Mouse (Mus musculus): ENCODE measurements around the gene Gmeb1.
"Not testable (repeated sequence)": the region's sequence is repeated elsewhere in the genome, so short reads cannot be mapped to it uniquely, and the experiment has no call there.

Gene Gmeb1

DNA sequence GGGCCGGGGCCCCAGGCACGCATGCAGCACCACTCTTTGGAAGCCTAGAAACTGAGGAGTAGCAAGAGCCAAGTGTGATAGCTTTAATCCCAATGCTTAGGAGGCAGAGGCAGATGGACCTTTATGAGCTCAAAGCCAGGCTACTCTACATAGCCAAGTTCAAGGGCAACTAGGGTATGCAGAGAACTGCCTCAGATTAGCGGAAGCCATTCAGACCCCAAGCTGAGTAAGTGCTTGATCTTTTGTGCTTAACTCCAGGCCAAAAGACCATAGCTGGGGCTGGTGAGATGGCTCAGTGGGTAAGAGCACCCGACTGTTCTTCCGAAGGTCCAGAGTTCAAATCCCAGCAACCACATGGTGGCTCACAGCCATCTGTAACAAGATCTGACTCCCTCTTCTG is 39.4 kb downstream of the Gmeb1 start:
- DNase-seq (ENCODE audit: low read depth) = not testable (repeated sequence)

- DNase-seq (ENCODE audit: low read depth) = not testable (repeated sequence)
Measured at GRCm38 (mm10) chr4:132218439-132218838, 43.0 kb downstream of the Gmeb1 start.

- no peak for DNase-seq (ENCODE audit: low read depth)
Measured at GRCm38 (mm10) chr4:132217781-132218180, 43.6 kb downstream of the Gmeb1 start.

DNA sequence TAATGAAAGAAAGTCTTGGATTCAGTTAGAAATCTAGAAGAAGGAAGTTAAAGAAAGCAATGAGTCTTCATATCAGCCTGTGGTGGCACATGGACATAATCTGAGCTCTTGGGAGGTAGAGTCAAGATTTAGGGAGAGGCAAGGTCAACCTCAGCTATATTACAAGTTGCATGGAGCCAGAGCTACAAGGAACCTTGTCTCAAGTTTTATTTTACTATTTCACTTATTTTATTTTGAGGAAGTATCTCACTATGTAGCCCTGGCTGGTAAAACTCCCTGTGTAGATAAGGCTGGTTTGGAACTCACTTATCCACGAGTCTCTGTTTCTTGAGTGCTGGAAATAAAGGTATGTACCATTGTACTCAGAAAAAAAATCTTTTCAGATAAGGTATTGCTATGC is 44.8 kb downstream of the Gmeb1 start:
- no peak for DNase-seq (ENCODE audit: low read depth)

- DNase-seq (ENCODE audit: low read depth) = peak; percentile 89
Measured at GRCm38 (mm10) chr4:132214847-132215246, 46.6 kb downstream of the Gmeb1 start.

DNA sequence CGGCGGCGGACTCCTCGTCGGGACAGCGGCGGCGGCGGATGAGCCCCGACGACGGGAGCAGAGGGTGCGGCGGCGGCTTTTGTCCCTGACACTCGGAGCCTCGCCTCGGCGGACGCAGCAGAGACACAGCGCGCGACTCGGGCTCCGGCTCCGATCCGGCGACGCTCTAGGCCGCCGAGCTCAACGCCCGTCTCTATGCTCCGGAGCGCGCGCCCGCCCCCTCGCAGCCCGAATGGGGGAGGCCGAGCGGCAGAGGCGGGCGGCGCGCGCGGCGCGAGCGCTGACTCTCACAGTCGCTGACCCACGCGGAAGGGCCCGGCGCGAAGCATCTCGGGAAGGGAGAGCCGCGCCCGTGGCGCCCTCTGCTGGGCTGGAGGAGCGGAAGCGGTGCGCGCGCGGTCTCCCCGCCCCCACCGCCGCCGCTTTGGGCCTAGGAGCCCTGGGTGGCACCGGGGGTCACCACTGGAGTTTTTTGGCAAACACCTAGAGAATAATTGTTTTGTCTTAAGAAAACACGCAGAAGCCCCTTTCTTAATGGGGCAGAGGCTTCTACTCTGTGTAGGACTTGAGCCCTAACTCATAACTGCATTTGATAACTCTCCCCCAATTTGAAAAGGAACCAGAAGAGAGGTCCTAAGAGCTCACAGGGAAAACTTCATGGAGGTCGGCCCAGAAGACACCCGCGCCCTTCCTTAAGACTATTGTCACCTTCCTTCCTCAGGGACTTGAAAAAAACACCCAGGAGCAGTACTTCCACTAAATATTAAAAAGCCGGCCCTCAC is 49.3 kb downstream of the Gmeb1 start, which contains the start of gene Ythdf2:
Gene Ythdf2, minus strand, starts transcription at position 351 of the 782 bp plus-strand sequence.
- DNase-seq (ENCODE audit: low read depth) = peak; percentile 94

DNA sequence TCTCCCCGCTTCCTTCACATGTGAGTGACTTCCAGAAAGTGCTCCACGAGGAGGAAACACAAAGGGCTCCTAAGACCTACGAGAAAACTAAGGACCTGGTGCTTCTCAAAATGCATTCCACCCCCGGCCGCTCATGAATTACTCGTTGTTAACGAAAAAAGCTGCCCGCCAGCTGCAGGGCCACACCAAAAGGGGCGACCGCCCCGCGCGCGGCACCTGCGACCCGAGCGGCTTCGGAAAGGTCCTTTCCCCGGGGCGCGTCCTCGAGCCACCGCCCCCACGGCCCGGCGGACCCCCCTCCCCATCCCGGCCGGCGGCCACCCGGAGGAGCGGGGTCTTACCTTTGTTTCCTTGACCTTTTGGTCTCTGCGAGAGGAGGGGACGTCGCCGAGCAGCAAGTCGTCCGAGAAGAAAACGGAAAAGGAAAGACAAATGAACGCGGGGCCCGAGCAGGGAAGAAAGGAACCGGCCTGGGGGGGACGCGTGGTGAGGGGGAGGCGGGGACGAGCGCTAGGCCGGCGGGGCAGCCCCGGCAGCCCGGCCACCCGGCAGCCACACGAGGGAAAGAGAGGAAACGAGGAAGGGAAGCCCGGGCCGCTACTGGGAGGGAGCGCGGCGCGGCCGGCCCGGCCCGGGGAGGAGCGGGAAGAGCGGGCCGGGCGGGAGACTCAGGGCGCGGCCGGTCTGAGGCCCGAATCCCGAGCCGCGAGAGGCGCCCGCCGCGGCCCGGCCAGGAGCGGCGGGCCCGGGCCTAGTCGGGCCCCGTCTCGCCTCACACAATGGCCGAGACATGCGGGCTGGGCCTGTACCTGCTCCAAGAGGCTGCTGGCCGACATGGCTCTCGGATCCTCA is 50.1 kb downstream of the Gmeb1 start:
- no peak for DNase-seq (ENCODE audit: low read depth)

DNA sequence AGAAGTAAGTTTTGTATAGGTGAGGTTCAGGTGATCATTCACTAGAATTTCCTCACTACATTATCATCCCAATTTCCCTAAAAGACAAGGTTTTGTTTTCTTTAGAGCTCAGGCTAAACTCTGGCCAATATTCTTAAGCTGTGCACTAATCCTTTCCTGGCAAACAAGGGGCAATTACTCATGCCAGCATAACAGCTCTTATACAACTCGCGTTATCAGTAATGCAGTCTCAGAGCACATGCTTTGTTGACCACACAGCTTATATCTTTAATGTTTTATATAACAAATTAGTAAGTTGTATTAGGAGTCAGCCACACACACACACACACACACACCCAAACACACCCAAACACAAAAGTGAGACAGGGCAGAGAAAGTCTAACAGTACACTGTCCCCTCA is 51.1 kb downstream of the Gmeb1 start:
- peak; percentile 51 for DNase-seq (ENCODE audit: low read depth)

DNA sequence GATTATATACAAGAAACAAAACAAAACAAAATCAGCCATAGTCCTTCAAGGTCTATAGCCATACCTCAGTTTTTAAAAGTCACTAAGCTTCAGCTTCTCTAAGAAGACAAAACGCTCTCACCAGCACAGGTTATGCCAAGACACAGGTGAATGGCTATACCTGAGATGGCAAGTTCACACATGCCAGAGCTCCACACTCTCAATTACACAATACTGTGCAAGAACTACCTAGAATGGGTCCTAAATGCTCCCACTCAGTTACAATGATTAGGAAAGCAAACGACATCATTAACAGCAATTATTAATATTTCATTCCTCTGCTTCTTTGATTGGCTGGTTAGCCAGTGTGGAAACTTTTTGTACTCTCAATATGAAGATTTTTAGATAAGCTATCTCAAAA is 52.1 kb downstream of the Gmeb1 start:
- DNase-seq (ENCODE audit: low read depth) = no peak

DNA sequence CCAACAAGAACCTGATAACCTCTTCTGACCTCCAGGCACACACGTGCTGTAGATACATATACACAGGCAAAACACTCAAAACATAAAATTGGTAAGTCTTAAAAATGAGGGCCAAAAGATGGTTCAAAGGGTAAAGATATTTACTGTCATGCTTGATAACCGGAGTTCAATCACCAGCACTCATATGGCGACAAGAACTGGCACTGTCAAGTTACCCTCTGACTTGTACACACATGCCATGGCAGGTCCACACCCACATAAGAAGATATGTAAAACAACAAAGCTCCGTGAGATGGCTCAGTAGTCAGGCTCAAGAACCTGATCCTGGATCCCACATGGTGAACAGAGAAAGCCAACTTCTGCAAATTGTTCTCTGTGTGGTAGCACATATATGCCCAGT is 54.1 kb downstream of the Gmeb1 start:
- DNase-seq (ENCODE audit: low read depth) = no peak

- DNase-seq (ENCODE audit: low read depth) = no peak
Measured at GRCm38 (mm10) chr4:132198771-132199170, 62.6 kb downstream of the Gmeb1 start.

DNA sequence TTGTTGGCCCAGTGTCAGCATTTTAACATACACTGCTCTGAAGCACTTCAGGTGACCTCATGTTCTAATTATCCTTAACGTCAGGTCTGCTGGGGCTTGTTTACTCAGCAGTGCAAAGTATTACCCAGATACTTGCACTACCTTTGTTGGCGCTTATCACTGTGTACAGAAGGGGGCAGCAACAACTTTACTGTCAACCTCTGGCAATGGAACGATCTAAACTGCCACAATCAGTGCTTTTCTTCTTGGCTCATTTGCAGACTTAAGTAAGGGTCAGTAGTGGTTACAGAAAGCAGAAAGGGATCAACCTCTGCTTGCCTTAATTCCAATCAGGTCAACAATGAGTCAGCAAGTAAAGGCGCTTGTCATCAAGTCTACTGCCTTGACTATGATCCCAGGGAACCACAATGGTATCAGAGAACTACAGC is 63.1 kb downstream of the Gmeb1 start:
- DNase-seq (ENCODE audit: low read depth) = peak; percentile 73

GRCm38 (mm10) chr4:132194975-132195374 is 66.4 kb downstream of the Gmeb1 start:
- no peak for DNase-seq (ENCODE audit: low read depth)

- DNase-seq (ENCODE audit: low read depth) = no peak
Measured at GRCm38 (mm10) chr4:132194373-132194772, 67.0 kb downstream of the Gmeb1 start.

GRCm38 (mm10) chr4:132187826-132188401 is 73.5 kb downstream of the Gmeb1 start:
- no peak for DNase-seq (ENCODE audit: low read depth)

GRCm38 (mm10) chr4:132183162-132183561 is 78.2 kb downstream of the Gmeb1 start:
- DNase-seq (ENCODE audit: low read depth) = no peak

DNA sequence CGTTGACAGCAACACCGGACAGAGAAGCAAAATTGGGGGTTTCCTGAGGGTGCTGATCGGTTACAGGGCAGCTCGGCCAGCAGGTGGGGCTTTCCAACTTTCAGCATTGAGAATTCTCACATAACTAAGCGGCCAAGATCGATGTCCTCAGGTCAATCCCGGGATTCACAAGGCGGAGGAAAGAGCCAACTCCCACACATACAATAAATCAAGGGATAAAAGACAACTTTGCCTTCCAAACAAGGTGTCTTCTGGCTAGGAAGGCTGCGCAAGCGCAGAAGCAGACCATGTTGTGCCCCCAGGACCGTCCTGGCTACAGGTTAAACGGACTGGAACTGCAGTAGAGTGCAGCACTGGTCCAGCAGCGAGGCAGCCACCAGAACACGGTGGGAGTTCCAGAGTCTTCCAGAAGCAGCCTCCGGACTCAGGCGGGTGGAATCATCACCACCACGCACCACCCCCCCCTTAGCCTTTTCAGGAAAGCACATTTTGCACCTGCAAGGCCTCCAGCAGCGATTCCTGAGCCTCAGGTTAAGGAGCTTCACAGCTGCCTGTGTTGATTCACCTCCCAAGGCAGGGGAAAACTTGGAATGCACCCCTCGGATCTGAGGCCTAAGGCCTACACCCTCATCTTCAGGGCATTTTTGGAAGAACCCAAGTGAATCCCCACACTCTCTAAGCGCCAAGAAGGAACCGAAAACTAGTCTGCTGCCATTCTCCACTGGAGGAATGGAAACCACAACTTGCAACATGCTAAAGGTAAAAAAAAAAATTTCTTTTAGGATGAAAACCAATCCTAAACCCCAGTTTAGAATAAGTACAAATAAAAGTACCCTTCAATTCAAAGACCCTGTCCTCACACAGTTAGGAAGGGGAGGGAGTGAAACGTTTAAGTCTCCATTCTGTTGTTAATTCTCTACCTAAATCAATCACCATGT is 79.4 kb downstream of the Gmeb1 start:
- DNase-seq (ENCODE audit: low read depth) = no peak

DNA sequence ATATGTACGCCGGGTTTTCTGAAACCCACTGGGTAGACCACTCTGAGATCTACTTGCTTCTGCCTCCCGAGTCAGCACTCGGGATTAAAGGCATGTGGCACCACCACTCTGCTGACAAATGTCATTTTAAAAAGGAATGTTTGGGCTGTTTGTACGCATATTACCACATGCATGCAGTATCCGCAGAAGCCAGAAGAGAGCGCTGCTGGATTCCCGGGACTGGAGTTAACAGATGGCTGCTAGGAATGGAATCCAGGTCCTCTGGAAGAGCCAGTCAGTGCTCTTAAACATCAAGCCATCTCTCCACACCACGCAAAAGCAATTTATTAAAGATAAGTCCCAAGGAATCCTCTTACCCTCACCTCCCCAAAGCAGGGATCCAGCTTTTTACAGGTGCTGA is 80.7 kb downstream of the Gmeb1 start:
- peak; percentile 51 for DNase-seq (ENCODE audit: low read depth)

GRCm38 (mm10) chr4:132178630-132179059 is 82.8 kb downstream of the Gmeb1 start:
- DNase-seq (ENCODE audit: low read depth) = peak; percentile 84

DNA sequence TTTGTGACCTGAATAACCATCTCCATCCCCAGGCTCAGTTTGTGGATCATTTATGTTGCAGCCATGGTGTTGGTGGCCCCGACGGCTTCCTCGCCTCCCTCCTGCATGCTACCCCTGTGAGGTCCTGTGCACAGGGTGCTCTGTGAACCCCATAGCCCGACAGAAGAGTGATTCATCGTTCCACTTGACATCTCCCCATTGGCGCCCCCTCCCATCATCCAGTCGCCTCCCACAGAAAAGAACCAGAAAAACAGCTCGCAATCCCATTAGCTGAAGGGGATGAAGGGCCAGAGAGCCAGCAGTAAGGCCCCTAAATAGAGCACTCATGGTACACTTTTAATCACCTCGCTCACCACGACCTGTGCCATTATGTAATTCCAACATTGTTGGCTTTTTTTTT is 84.9 kb downstream of the Gmeb1 start:
- DNase-seq (ENCODE audit: low read depth) = no peak

Measured in 416B (cell line).